Mouse (Mus musculus) neural tube, embryonic 10.5 days (tissue): ENCODE results near the gene Ttc34.
A peak's percentile ranks its signal among the peaks of the same experiment; 100 is the strongest.

Experiments used
- DNase-seq: peaks from one replicate; pipeline ENCODE4 v3.0.0-alpha.2; 2017; ENCODE audit warnings: low spot score; ENCODE audit errors: extremely low spot score

Gene Ttc34

DNA sequence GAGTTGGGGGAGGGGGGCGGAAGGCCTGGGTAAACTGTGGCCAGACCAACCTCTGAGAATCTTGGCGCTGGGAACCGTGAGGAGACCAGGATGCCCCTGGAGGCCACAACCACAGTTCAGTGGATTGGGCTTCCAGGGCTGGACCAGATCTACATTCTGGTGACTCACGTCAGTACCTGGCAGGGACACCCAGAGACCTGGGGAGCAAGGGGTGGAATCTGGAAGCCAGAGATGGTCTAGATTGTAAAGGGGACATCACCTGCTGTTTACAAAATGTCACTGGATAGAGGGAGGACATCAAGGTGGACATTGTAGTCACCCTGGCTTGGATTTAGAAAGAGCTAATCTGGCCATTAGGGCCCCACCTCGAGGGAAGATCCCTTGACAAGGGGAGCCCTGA lies 58.3 kb downstream of the Ttc34 start:
- DNase-seq: no peak

DNA sequence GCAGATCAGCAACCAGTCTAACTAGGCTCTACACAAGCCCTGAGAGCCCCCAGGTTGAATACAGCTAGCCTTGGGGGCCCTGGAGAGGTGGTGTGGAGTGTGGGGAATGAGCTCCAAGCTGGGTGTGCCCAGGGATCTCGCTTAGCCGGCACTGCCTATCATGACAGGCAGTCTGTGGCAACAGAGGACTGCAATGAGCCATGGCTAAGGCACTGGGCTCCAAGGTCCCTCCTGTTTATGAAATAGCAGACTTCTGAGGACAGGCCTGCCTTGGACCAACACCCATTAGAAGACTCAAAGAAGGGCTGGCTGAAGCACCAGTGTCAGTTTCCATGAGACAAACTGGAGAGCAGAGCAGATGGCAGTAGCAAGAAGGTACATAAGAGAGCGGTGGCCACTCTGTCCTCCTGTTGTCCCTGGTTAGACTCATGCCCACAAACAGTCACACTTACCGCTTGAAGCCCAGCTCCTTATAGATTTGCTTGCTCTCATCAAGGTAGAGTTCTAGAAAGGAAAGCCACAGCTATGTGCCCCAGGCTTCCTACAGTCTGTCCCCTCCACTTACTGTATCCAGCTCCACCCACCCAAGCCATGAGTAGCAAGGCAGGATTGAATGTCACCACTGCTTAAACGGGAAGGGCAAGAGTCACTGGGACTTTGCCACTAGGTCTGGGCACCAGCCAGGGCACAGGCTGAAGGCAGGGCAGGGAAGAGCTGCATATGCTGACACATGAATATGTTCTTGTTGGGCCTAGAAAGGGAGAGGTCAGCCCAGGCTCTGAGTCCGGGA lies 60.6 kb downstream of the Ttc34 start:
- DNase-seq: no peak

- DNase-seq: peak; percentile 90
These were observed 61.5 kb downstream of the Ttc34 start, which contains the start of gene Fam213b for GRCm38 (mm10) chr4:154898506-154899446. TSS of gene Fam213b (minus strand) at chr4:154899135.

DNA sequence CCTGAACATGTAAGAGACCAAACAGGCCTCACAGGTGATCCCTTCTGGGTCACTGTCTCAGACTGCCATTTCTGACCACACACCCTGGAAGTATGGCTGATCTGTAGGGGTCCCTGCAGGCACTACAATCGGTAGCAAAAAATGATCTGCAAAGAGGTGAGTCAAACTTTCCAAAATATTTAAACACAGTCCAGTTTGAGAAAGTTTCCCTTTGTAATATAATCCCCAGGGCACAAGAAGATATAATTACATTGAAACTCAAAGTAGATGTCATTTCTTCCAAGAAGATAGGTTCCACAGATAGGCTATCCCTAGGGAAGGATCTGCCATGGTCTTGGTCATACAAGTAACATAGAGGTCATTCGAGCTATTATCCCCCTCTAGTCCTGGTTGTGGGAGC lies 65.1 kb downstream of the Ttc34 start:
- DNase-seq: no peak

- DNase-seq: peak; percentile 69
These were observed 67.2 kb downstream of the Ttc34 start for GRCm38 (mm10) chr4:154904185-154905071.

DNA sequence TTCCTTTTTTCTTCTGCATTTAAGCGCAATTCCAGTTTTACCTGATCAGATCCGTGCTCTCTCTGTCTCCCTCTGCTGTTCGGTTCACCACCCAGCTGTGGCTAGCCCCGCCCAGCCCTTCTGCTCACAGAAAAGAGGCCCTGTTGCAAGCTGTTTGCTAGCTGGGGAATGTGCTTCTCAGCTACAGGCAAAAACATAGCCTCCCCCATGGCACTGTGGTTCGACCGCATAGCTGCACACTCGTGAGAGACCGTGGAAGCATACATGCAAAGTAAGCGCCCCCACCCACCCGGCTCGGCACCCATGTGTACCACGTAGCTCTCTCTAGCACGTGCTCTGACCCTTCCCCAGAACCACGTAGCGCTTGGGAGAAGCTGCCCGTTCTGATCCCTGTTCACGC lies 70.6 kb downstream of the Ttc34 start:
- DNase-seq: peak; percentile 58

- DNase-seq: no peak
These were observed 71.2 kb downstream of the Ttc34 start for GRCm38 (mm10) chr4:154908490-154908889.

DNA sequence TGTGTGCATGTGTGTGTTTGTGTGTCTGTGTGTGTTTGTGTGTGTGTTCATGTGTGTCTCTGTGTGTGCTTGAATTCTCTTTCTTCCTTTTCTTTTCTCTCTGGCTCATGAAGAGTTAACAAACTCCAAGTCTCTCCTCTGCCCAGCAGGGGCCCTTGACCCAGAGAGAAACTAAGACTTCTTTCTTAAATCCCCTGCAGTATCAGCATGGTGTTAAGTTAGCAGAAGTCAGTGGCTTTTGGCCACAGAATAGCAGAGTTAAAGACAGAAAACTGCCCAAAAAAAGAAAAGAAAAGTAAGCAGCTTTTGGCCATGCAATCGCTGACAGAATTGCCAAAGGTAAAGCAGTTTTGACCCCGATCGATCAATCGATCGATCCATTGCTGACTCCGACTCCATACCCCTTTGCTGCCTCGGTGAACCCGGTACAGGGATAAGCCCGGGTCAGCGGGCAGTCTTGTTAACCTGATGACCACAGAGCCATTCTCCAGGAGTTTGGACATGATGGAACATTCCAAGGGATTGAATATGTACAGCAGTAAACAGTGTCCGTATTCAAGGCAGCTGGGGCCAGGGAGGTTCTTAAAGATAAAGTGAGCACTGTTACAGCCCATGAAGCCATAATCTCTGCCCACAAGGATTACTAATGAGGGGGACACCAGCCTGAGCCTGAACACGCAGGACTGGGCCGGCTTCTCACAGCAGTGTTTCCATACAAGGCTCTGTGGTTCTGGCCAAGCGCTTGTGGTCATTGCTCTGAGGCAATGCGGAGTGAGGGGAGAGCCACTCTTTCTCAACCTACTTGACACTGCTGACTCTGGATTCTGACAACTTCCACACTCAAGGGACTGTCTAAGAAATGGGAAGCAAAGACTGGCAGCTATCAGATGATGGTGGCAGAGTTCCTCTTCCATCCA lies 73.6 kb downstream of the Ttc34 start:
- DNase-seq: no peak

DNA sequence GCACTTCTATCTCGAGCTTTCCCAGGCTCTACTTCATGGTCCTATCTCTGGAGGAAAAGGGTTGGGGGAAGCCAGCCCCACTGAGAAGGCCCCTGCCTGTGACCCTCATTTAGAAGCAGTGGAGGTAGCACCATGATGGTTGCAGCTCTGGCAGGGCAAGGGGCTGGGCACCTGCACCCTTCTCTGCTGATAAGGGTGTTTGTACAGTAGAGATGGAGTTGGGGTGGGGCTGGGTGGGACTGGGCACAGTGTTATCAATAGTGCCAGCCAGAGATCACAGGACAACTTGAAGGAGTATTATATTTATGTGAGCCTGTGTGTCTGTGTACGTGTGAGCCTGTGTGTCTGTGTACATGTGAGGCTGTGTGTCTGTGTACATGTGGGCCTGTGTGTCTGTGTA lies 74.4 kb downstream of the Ttc34 start:
- DNase-seq: no peak

DNA sequence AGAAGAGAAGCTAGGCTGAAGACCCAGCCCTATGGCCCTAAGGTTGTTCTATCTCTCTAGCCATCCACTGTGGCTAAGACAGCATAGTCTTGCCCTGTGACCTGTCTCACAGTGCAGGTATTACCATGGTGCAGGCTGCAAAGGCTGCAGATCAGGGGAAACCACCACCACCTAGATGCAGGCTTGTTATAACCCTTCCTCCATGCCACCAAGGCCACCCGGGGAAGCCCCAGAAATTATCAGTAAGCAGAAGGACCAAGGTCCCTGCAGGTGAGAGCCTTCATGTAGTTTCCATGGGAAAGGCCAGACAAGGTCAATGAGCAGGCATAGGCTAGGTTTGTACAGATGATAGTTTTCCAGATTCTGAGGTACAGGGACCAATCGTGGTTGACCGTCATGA lies 76.6 kb downstream of the Ttc34 start:
- no peak for DNase-seq

DNA sequence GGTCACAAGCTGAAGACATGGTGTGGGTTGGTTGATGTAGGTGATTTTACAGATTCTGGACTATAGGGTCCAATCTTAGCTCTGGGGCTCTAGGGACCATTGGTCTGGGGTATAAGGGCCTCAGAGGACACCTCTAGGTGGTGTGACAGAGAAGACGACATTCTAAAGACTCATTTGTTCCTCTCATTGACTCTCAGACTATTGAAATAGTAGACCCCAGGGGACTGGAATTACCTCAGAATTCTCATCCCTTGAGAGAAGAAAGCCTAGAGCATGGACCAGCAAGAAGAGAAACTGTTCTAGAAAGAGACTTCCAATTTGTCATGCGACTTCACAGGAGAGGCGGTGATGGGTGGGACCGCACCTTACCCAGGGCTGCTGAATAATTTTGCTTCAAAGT lies 77.0 kb downstream of the Ttc34 start:
- DNase-seq: no peak

DNA sequence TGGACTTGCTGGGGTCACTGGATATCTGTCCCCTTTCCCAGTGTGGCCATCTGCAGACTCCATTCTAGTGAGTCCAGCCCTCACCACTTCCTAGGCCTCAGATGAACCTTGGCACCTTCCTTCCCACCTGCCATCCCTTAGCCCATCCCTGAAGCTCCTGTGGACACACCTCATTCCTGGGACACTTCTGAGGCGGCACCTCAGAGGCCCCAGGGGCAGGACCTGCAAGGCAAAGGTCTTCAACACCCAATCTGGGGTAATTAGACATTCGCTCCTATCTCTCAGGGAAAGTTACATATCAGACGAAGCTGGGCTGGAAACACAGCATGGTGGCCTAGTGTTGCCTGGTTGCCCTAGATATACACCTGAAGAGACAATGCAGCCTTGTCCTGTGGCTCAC lies 77.4 kb downstream of the Ttc34 start:
- no peak for DNase-seq

GRCm38 (mm10) chr4:154915286-154915685 lies 78.0 kb downstream of the Ttc34 start:
- DNase-seq: no peak

DNA sequence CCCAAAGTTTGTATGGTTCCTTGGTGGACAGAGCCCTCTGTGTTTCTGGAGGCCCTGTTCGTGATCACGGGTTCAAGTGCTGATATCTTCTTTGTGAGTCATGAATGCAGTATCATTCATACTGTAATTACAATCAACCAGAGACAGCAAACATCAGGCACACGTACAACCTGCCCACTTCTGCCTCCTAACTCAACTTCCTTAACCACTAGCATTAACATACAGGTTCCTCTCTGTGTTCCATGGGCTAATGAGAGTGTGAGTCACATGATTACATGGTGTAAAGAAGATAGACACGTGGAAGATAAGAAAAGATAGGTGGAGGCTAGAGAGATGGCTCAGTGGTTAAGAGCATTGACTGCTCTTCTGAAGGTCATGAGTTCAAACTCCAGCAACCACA lies 79.4 kb downstream of the Ttc34 start:
- no peak for DNase-seq
